Mouse (Mus musculus) liver, adult 2 months (tissue): ENCODE measurements around the gene Cda.

Experiments
- CTCF ChIP-seq: fragments of 200-500 bp; IDR thresholded peaks from 2 replicates; pipeline ENCODE4 v1.5.1; 2011; ENCODE audit warnings: low read depth, low read length, control low read depth
- POLR2A ChIP-seq: fragments of 200-500 bp; IDR thresholded peaks from 2 replicates; pipeline ENCODE4 v1.6.1; 2011; ENCODE audit warnings: low read length, control low read depth; ENCODE audit not compliant: insufficient read depth; ENCODE audit errors: extremely low read depth

GRCm38 (mm10) chr4:138303011-138303410 lies 64.8 kb downstream of the Cda start:
- no peak for TF ChIP-seq CTCF
- no peak for TF ChIP-seq POLR2A
